Mouse (Mus musculus) megakaryocyte, embryonic 14.5 days (primary cell): Measurements from ENCODE around the gene Sfxn3.

Experiments used
- FLI1 ChIP-seq: IDR thresholded peaks from 2 replicates; pipeline ENCODE4 v1.6.1; 2012; ENCODE audit warnings: low read length, inconsistent platforms, mixed read lengths
- GATA1 ChIP-seq: IDR thresholded peaks from 3 replicates; pipeline ENCODE4 v1.6.1; 2012; ENCODE audit warnings: mixed read lengths, low read length, inconsistent platforms, borderline replicate concordance

DNA sequence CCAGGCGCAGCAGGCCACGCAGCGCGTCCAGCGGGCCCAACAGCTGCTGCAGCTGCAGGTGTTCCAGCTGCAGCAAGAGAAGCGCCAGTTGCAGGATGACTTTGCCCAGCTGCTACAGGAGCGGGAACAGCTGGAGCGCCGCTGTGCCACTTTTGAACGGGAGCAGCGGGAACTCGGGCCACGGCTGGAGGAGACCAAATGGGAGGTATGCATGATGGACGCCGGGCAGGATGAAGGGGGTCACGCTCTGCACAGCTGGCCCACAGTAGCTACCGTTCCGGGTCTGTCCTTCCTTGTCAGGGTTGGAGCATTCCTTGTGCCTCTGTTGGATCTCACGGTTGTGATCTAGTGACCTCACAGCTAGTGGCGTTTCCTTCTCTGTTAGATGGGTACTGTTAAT lies 22.5 kb upstream of the Sfxn3 start:
- no peak for TF ChIP-seq GATA1
- TF ChIP-seq FLI1, result no peak
